Mouse (Mus musculus): ENCODE data around the gene Rbms2. TPM values are rescaled to one million over a fixed set of nuclear protein-coding genes. Genes with fewer than 3 reads are reported as not detected.
"Not testable (repeated sequence)": the region's sequence is repeated elsewhere in the genome, so short reads cannot be mapped to it uniquely, and the experiment has no call there.

Gene Rbms2
- 35.6 and 36.0 TPM in 2 replicates for polyA plus RNA-seq (2014; fragmentation: Nextera tagmentation; extraction: Ambion mirVana)

DNA sequence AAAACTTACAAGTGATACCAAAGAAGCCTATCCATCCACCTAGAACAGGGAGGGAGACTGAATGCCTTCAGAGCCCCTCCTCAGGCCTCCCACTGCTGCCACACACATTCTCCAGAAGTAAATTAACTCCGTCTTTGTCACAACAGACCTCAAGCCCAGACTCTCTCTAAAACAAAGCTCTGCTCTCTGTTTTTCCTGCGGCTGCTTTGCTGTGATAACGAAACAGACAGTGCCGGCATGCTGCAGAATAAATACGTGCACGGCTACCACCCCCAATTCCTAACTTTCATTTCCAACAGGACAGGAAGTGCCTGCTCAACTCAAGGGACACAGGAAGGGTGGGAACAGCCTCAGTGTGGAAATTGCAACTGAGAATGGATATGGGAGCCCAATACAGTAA, at the start of gene Rbms2:
Gene Rbms2 (minus strand): TSS at position 309 of the 400 bp plus-strand sequence.
- no peaks in the 10 kb centered on the region for H3K36me3 ChIP-seq (ENCODE audit: control insufficient read depth, insufficient read depth, low read length)
- peaks cover 27% of the 10 kb centered on the region for H3K4me1 ChIP-seq (ENCODE audit: control insufficient read depth, insufficient read depth, low read length)
- ATAC-seq (ENCODE audit: low FRiP score, low TSS enrichment), result 0 out of 2 replicates have a peak, but pooled peaks have one; percentile 17
- H3K27me3 ChIP-seq (ENCODE audit: control insufficient read depth, insufficient read depth, low read length), result no peaks in the 10 kb centered on the region
- peak within 1 kb of the TSS; percentile 86 for H3K27ac ChIP-seq (ENCODE audit: low read depth, low read length)
- WGBS, result 1% methylated on average over 6 of the region's 6 CpGs
- peak within 1 kb of the TSS; percentile 23 for H3K9ac ChIP-seq (ENCODE audit: low read depth, low read length)
- H3K4me2 ChIP-seq (replicated peaks; ENCODE audit: low read depth, low read length), result peak within 1 kb of the TSS; percentile 36
- H3K4me3 ChIP-seq (ENCODE audit: low read length), result peak within 1 kb of the TSS; percentile 24
- H3K9me3 ChIP-seq (ENCODE audit: control insufficient read depth, low read length), result no peaks in the 10 kb centered on the region

DNA sequence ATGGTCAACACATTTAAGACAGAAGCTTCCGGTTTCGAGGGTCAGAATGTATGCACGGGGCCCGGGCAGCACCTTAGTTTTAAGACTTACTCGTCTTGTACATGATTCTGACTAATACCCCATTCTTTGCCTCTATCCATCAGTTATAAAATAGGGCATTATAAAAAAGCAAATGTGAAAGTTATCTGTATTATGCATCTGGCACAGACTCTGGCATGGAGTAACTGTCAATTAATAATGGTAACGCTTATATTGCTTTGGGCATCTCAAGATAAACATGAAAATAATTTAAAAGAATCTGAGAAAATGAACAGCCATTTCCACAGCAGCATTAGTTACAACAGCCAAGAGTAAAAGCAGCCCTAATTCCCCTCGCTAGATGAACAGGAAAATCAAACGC, 47.9 kb upstream of the Rbms2 start:
- Histone ChIP-seq H3K27me3 (ENCODE audit: control insufficient read depth, insufficient read depth, low read length) (no peaks in the 10 kb centered on the region), H3K36me3 (ENCODE audit: control insufficient read depth, insufficient read depth, low read length) (no peaks in the 10 kb centered on the region), H3K4me2 (replicated peaks; ENCODE audit: low read depth, low read length) (no peak overlapping the region), H3K4me3 (ENCODE audit: low read length) (no peak overlapping the region), H3K4me1 (ENCODE audit: control insufficient read depth, insufficient read depth, low read length) (peaks cover 6% of the 10 kb centered on the region), H3K9me3 (ENCODE audit: control insufficient read depth, low read length) (no peaks in the 10 kb centered on the region), H3K27ac (ENCODE audit: low read depth, low read length) (no peak overlapping the region), H3K9ac (ENCODE audit: low read depth, low read length) (no peak overlapping the region)
- no peak for ATAC-seq (ENCODE audit: low FRiP score, low TSS enrichment)
- WGBS, result 89% methylated on average over 8 of the region's 8 CpGs

DNA sequence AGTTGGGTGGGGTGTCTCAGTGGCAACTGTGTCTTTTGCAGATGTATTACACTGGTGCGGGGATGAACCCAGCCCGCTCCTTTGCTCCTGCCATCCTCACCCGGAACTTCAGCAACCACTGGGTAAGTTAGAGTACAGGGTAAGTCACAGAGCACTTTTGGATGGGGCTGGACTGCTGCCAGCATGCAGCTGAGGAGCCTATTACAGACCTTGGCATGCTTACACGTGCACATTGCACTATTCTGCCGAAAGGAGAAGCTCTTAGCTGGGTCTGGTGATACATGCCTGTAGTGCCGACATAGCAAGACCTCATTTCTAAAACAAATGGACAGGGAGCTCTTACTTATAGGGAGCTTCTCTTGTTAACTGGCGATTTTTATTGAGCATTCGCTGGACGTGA, 47.5 kb upstream of the Rbms2 start:
- peaks cover 6% of the 10 kb centered on the region for H3K4me1 ChIP-seq (ENCODE audit: control insufficient read depth, insufficient read depth, low read length)
- H3K4me3 ChIP-seq (ENCODE audit: low read length), result no peak overlapping the region
- H3K9me3 ChIP-seq (ENCODE audit: control insufficient read depth, low read length), result no peaks in the 10 kb centered on the region
- H3K4me2 ChIP-seq (replicated peaks; ENCODE audit: low read depth, low read length), result no peak overlapping the region
- H3K9ac ChIP-seq (ENCODE audit: low read depth, low read length), result no peak overlapping the region
- no peaks in the 10 kb centered on the region for H3K27me3 ChIP-seq (ENCODE audit: control insufficient read depth, insufficient read depth, low read length)
- ATAC-seq (ENCODE audit: low FRiP score, low TSS enrichment), result no peak
- H3K36me3 ChIP-seq (ENCODE audit: control insufficient read depth, insufficient read depth, low read length), result no peaks in the 10 kb centered on the region
- 83% methylated on average over 9 of the region's 9 CpGs for WGBS
- no peak overlapping the region for H3K27ac ChIP-seq (ENCODE audit: low read depth, low read length)

GRCm38 (mm10) chr10:128225538-128225937, 45.4 kb upstream of the Rbms2 start, which contains the start of gene Mip:
TSS of gene Mip (plus strand) at chr10:128225838.
- Histone ChIP-seq H3K27ac (ENCODE audit: low read depth, low read length) (no peak within 1 kb of the TSS), H3K4me2 (replicated peaks; ENCODE audit: low read depth, low read length) (no peak within 1 kb of the TSS), H3K27me3 (ENCODE audit: control insufficient read depth, insufficient read depth, low read length) (no peaks in the 10 kb centered on the region), H3K4me3 (ENCODE audit: low read length) (no peak within 1 kb of the TSS), H3K9ac (ENCODE audit: low read depth, low read length) (no peak within 1 kb of the TSS), H3K4me1 (ENCODE audit: control insufficient read depth, insufficient read depth, low read length) (no peaks in the 10 kb centered on the region), H3K9me3 (ENCODE audit: control insufficient read depth, low read length) (no peaks in the 10 kb centered on the region), H3K36me3 (ENCODE audit: control insufficient read depth, insufficient read depth, low read length) (no peaks in the 10 kb centered on the region)
- ATAC-seq (ENCODE audit: low FRiP score, low TSS enrichment), result no peak
- WGBS, result 44% methylated on average over 4 of the region's 4 CpGs

DNA sequence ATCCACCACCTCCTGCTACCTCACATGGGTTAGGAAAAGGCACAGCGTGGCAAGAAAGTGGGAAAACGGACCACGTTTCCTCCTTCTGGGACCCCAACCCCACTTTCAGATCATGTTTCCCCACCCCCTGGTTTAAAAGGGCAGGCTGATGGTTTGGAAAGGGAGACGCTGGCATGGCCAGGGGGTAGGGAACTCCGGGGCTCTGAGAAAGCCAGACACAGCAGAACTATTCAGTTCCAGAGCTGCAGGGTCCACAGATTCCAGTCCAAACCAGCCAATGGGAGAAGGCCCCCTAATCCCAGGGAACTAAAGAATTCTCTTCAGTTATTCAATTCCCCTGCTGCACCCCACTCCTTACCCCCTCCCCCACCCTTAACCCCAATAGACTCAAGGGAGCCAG, 45.0 kb upstream of the Rbms2 start:
- no peak overlapping the region for H3K4me3 ChIP-seq (ENCODE audit: low read length)
- no peak for ATAC-seq (ENCODE audit: low FRiP score, low TSS enrichment)
- no peak overlapping the region for H3K27ac ChIP-seq (ENCODE audit: low read depth, low read length)
- no peak overlapping the region for H3K4me2 ChIP-seq (replicated peaks; ENCODE audit: low read depth, low read length)
- WGBS, result 50% methylated on average over 5 of the region's 5 CpGs
- no peaks in the 10 kb centered on the region for H3K36me3 ChIP-seq (ENCODE audit: control insufficient read depth, insufficient read depth, low read length)
- no peak overlapping the region for H3K9ac ChIP-seq (ENCODE audit: low read depth, low read length)
- H3K4me1 ChIP-seq (ENCODE audit: control insufficient read depth, insufficient read depth, low read length), result no peaks in the 10 kb centered on the region
- no peaks in the 10 kb centered on the region for H3K9me3 ChIP-seq (ENCODE audit: control insufficient read depth, low read length)
- no peaks in the 10 kb centered on the region for H3K27me3 ChIP-seq (ENCODE audit: control insufficient read depth, insufficient read depth, low read length)

- H3K4me3 ChIP-seq (ENCODE audit: low read length), result no peak overlapping the region
- WGBS, result 43% methylated on average over 16 of the region's 16 CpGs
- ATAC-seq (ENCODE audit: low FRiP score, low TSS enrichment), result no peak
These were observed 41.6 kb upstream of the Rbms2 start for GRCm38 (mm10) chr10:128221533-128222286.

DNA sequence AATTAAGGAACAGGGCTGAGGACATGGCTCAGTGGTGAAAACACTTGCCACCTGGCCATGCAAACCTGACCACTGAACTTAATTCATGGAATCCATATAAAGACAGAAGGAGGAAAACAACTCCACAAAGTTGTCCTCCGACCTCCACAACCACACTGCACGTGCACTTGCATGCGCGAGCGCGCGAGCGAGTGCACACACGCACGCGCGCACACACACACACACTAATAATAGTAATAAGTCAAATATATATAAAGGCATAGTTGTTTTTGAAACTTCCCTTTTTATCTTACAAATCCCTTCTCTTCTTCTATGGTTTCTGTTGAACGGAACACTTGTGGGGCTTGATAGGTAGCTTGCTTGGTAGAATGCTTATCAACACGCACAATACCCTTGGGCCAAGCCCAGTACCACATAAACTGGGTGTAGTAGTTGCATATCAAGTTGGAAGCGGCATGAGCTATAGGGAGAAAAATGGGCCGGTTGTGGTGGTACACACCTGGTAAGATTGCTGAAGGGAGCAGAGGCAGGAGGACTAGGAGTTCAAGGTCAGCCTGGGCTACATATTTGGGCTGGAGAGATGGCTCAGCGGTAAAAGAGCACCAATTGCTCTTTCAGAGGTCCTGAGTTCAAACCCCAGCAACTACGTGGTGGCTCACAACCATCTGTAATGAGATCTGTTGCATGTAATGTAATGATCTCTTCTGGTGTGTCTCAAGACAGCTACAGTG, 38.5 kb upstream of the Rbms2 start:
- Histone ChIP-seq H3K27me3 (ENCODE audit: control insufficient read depth, insufficient read depth, low read length) (0 out of 2 replicates have a peak, but pooled peaks cover 4% of the 10 kb centered on the region), H3K27ac (ENCODE audit: low read depth, low read length) (no peak overlapping the region), H3K9ac (ENCODE audit: low read depth, low read length) (no peak overlapping the region), H3K9me3 (ENCODE audit: control insufficient read depth, low read length) (no peaks in the 10 kb centered on the region), H3K4me2 (replicated peaks; ENCODE audit: low read depth, low read length) (no peak overlapping the region), H3K36me3 (ENCODE audit: control insufficient read depth, insufficient read depth, low read length) (no peaks in the 10 kb centered on the region), H3K4me3 (ENCODE audit: low read length) (no peak overlapping the region), H3K4me1 (ENCODE audit: control insufficient read depth, insufficient read depth, low read length) (no peaks in the 10 kb centered on the region)
- no peak for ATAC-seq (ENCODE audit: low FRiP score, low TSS enrichment)
- WGBS, result 91% methylated on average over 18 of the region's 18 CpGs

More at GRCm38 (mm10) chr10:128221533-128222286, 41.6 kb upstream of the Rbms2 start:
- Histone ChIP-seq H3K9ac (ENCODE audit: low read depth, low read length) (no peak overlapping the region), H3K4me2 (replicated peaks; ENCODE audit: low read depth, low read length) (no peak overlapping the region), H3K27ac (ENCODE audit: low read depth, low read length) (no peak overlapping the region), H3K4me1 (ENCODE audit: control insufficient read depth, insufficient read depth, low read length) (no peaks in the 10 kb centered on the region), H3K9me3 (ENCODE audit: control insufficient read depth, low read length) (no peaks in the 10 kb centered on the region), H3K36me3 (ENCODE audit: control insufficient read depth, insufficient read depth, low read length) (no peaks in the 10 kb centered on the region), H3K27me3 (ENCODE audit: control insufficient read depth, insufficient read depth, low read length) (no peaks in the 10 kb centered on the region)

- WGBS, result 88% methylated on average over 5 of the region's 5 CpGs
- Histone ChIP-seq H3K4me1 (ENCODE audit: control insufficient read depth, insufficient read depth, low read length) (peaks cover 8% of the 10 kb centered on the region; the same call in 1 of the 2 replicates), H3K4me2 (replicated peaks; ENCODE audit: low read depth, low read length) (no peak overlapping the region), H3K9me3 (ENCODE audit: control insufficient read depth, low read length) (no peaks in the 10 kb centered on the region), H3K9ac (ENCODE audit: low read depth, low read length) (no peak overlapping the region), H3K27me3 (ENCODE audit: control insufficient read depth, insufficient read depth, low read length) (0 out of 2 replicates have a peak, but pooled peaks cover 6% of the 10 kb centered on the region), H3K27ac (ENCODE audit: low read depth, low read length) (no peak overlapping the region), H3K4me3 (ENCODE audit: low read length) (no peak overlapping the region), H3K36me3 (ENCODE audit: control insufficient read depth, insufficient read depth, low read length) (peaks cover 5% of the 10 kb centered on the region)
- no peak for ATAC-seq (ENCODE audit: low FRiP score, low TSS enrichment)
These were observed 34.9 kb upstream of the Rbms2 start for GRCm38 (mm10) chr10:128214981-128215380.

DNA sequence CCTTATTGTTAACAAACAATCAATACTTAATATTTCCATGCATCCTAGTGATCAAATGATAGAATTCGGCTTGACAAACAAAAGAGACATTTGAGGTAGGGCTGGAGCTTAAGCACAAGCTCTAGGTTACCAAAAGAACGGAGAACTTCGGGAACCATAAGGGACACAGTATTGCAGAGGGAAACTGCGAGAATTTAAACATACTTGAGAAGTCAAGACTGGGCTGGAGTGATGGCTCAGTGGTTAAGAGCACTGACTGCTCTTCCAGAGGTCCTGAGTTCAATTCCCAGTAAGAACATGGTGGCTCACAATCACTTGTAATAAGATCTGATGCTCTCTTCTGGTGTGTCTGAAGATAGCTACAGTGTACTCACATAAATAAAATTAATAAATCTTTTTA, 34.0 kb upstream of the Rbms2 start:
- not testable (repeated sequence) for H3K4me1 ChIP-seq (ENCODE audit: control insufficient read depth, insufficient read depth, low read length); H3K9me3 ChIP-seq (ENCODE audit: control insufficient read depth, low read length); H3K4me2 ChIP-seq (replicated peaks; ENCODE audit: low read depth, low read length); H3K4me3 ChIP-seq (ENCODE audit: low read length); ATAC-seq (ENCODE audit: low FRiP score, low TSS enrichment); H3K9ac ChIP-seq (ENCODE audit: low read depth, low read length); H3K27me3 ChIP-seq (ENCODE audit: control insufficient read depth, insufficient read depth, low read length); H3K36me3 ChIP-seq (ENCODE audit: control insufficient read depth, insufficient read depth, low read length); H3K27ac ChIP-seq (ENCODE audit: low read depth, low read length)
- WGBS, result 85% methylated on average over 4 of the region's 4 CpGs
